In the genomic region with DNA sequence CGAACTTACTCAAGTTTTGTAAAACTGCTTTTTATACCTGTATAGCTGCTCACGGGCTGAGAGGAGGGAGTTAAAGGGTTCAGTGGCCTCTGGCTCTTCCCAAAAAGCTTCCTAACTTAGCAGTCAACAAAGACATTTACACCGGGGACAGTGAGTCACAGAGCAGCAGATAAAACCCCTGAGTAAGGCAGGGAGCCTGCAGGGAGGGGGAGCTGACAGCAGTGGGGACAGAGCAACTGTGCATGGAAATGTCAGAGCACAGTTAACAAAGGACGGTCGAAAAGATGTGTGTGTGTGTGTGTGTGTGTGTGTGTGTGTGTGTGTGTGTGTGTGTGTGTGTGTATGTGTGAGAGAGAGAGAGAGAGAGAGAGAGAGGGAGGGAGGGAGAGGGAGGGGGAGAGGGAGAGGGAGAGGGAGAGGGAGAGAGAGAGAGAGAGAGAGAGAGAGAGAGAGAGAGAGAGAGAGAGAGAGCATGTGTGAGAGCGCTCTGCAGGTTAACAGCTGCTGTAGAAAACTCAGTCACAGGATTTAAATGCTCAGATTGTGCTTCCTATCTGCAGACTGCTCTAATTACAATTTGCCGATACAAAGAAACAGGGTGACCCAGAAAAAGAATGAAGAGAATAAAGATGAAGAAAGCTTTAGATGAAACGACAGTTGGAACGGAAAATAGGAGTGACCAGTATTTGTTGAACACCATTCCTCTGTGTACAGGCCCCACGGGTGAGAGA, we compare ENCODE assay signal across 14 mouse cellular contexts.
DNase-seq lines count a peak whose midpoint lies in the region; ATAC-seq and TF ChIP-seq lines count a peak whose summit lies in the region.
"Had no signal": no experiment of that assay in that cellular context is flagged by ENCODE, and none has a peak within 500 bp of the region (broad histone marks: within the 10 kb centered on the region; RNA-seq: fewer than 3 reads in every experiment).

No protein-coding gene starts in this region.

- no peak overlapping the region for H3K9ac ChIP-seq in midbrain, embryonic 15.5 days
- H3K9ac ChIP-seq: liver, postnatal 0 days; midbrain, embryonic 12.5 days had no signal

- peak; percentile 43; the same call in 1 of the 2 replicates for ATAC-seq in midbrain, embryonic 15.5 days (replicated peaks)
- ATAC-seq: inflammation-experienced regulatory T-cells, adult 6 months; liver, postnatal 0 days had no signal

- no peaks in the 10 kb centered on the region for H3K27me3 ChIP-seq in heart, embryonic 10.5 days (ENCODE audit: insufficient read depth, poor library complexity, severe bottlenecking)
- H3K27me3 ChIP-seq in midbrain, embryonic 15.5 days (replicated peaks), result no peaks in the 10 kb centered on the region
- no peaks in the 10 kb centered on the region for H3K27me3 ChIP-seq in cerebellum, adult 2 months (ENCODE audit: control insufficient read depth, insufficient read depth, low read length)
- H3K27me3 ChIP-seq: midbrain, embryonic 12.5 days had no signal

- no peak for TF ChIP-seq POLR2A in cerebellum, adult 2 months (IDR thresholded peaks at IDR 0.05; ENCODE audit: borderline replicate concordance, insufficient read depth, low read length)

- H3K27ac ChIP-seq in heart, embryonic 10.5 days, result peak overlapping the region; percentile 63; the same call in 1 of the 2 replicates
- H3K27ac ChIP-seq in midbrain, embryonic 15.5 days, result no peak overlapping the region
- no peak overlapping the region for H3K27ac ChIP-seq in cerebellum, adult 2 months (ENCODE audit: insufficient read depth, low read length)
- H3K27ac ChIP-seq: midbrain, embryonic 12.5 days had no signal

- 40% methylated on average over 10 of the region's 10 CpGs for WGBS in heart, embryonic 10.5 days
- WGBS in midbrain, embryonic 15.5 days, result 34% methylated on average over 10 of the region's 10 CpGs
- 54% methylated on average over 10 of the region's 10 CpGs for WGBS in cerebellum, adult 2 months

- H3K4me2 ChIP-seq in midbrain, embryonic 15.5 days, result no peak overlapping the region
- H3K4me2 ChIP-seq: midbrain, embryonic 12.5 days had no signal

- intact Hi-C loops in heart, postnatal 25 days (cut with DNase I), result no loop called here

- DNase-seq in heart, embryonic 10.5 days (ENCODE audit: low spot score), result no peak
- DNase-seq in heart, postnatal 25 days (ENCODE audit: low spot score), result no peak
- peak; percentile 10 for DNase-seq in MN1 (ENCODE audit: low spot score)
- DNase-seq in brain, adult 2 months (ENCODE audit: low read depth, low spot score), result peak; percentile 58
- DNase-seq in c-Kit-positive CD71-positive TER-119-positive erythroid progenitor cells, embryonic 14.5 days (ENCODE audit: low spot score), result no peak
- no peak for DNase-seq in cerebellum, adult 2 months
- DNase-seq: gastrocnemius, postnatal 14 days; kidney, postnatal 36 days; left cerebral cortex, postnatal 4 days; liver, postnatal 0 days had no signal

- H3K4me3 ChIP-seq in heart, embryonic 10.5 days, result 0 out of 2 replicates have a peak overlapping the region, but pooled peaks have one; percentile 1
- H3K4me3 ChIP-seq in midbrain, embryonic 15.5 days, result no peak overlapping the region
- no peak overlapping the region for H3K4me3 ChIP-seq in cerebellum, adult 2 months (replicated peaks; ENCODE audit: insufficient read depth, low read depth, low read length)
- H3K4me3 ChIP-seq: erythroblast, embryonic 14.5 days; midbrain, embryonic 12.5 days had no signal

- no peak for TF ChIP-seq CTCF in cerebellum, adult 2 months (IDR thresholded peaks at IDR 0.05; ENCODE audit: borderline replicate concordance, insufficient read depth, low read depth, low read length)

- no peaks in the 10 kb centered on the region for H3K9me3 ChIP-seq in heart, embryonic 10.5 days
- H3K9me3 ChIP-seq in midbrain, embryonic 15.5 days, result no peaks in the 10 kb centered on the region
- H3K9me3 ChIP-seq: midbrain, embryonic 12.5 days had no signal

- H3K4me1 ChIP-seq in heart, embryonic 10.5 days, result peaks cover 27% of the 10 kb centered on the region
- peaks cover 15% of the 10 kb centered on the region; the same call in 1 of the 2 replicates for H3K4me1 ChIP-seq in midbrain, embryonic 15.5 days
- 0 out of 2 replicates have a peak, but pooled peaks cover 3% of the 10 kb centered on the region for H3K4me1 ChIP-seq in cerebellum, adult 2 months (ENCODE audit: control insufficient read depth, insufficient read depth, low read length)

- no peaks in the 10 kb centered on the region for H3K36me3 ChIP-seq in heart, embryonic 10.5 days
- no peaks in the 10 kb centered on the region for H3K36me3 ChIP-seq in midbrain, embryonic 15.5 days (replicated peaks)

Comparison
In these comparisons a context has a peak if more than half of its experiments do, and no peak if none do; other contexts are left out.
1. DNase-seq: peak in MN1 (single experiment) and brain, adult 2 months (single experiment); none in heart, embryonic 10.5 days (single experiment), heart, postnatal 25 days (single experiment), c-Kit-positive CD71-positive TER-119-positive erythroid progenitor cells, embryonic 14.5 days (single experiment) and cerebellum, adult 2 months (0 of 2).